Mouse (Mus musculus) spleen, postnatal 4 days (tissue): ENCODE data around the gene Il12rb1.
A peak's percentile ranks its signal among the peaks of the same experiment; 100 is the strongest.
"Not testable (repeated sequence)": the region's sequence is repeated elsewhere in the genome, so short reads cannot be mapped to it uniquely, and the experiment has no call there.

ENCODE experiments used
- DNase-seq, 2 experiments: peaks; one replicate each; pipeline ENCODE4 v3.0.0; 2022; ENCODE audit warnings: low spot score in 2 of 2

Gene Il12rb1

DNA sequence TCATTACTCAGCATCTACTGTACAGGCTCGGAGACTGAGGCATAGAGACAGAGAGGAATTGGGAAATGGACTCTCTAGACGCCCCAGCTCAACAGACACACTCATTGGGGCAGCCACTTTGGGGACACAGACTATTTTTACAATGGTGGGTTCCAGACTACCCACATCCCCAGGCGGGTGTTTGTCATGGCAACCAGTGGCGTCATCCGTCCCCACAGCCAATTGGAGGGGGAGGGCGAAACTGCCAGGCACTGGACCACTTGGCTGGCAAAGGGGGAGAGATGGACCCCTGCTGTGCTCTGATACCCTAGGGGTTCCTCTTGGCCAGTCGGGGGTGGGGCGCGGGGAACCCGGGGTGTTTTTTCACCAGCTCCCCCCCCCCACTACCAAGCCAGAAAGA lies 7.6 kb upstream of the Il12rb1 start:
- DNase-seq, result no peak

DNA sequence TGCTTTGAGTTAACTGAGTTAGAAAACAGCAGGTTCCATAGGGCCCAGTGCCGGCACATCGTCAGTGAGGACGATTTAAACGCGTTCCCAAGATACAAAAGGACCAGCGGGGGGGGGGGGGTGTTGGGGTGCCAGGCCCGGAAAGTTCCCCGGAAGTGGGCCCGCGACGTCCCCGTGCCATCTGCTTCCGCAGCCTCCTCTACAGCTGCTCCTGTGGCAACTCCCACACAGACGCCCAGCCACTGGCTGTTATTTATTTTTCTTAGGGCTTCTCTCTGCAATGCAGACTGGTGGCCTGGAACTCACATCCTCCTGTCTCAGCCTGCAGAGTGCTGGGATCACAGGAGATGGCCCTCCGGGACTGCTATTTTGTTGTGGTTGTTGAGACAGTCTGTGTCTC lies 7.1 kb upstream of the Il12rb1 start:
- no peak for DNase-seq

DNA sequence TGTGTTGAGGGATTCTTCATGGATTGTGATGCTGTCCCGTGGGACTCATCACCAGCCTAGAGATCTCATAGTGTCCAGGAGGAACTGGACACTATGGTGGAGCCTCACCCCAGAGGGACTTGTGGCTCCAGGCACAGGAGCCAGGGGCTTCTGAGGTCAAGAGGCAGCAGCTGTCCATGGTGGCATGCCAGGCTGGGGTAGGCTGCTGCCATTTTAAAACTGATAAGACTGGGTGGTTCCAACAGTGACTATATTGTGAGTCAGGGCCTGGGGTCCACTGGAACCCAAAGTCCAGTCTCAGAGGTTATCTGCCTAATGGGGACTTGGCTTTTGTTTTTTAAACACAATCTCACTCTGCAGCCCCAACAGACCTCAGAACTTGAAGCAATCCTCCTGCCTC lies 6.4 kb upstream of the Il12rb1 start:
- no peak for DNase-seq

DNA sequence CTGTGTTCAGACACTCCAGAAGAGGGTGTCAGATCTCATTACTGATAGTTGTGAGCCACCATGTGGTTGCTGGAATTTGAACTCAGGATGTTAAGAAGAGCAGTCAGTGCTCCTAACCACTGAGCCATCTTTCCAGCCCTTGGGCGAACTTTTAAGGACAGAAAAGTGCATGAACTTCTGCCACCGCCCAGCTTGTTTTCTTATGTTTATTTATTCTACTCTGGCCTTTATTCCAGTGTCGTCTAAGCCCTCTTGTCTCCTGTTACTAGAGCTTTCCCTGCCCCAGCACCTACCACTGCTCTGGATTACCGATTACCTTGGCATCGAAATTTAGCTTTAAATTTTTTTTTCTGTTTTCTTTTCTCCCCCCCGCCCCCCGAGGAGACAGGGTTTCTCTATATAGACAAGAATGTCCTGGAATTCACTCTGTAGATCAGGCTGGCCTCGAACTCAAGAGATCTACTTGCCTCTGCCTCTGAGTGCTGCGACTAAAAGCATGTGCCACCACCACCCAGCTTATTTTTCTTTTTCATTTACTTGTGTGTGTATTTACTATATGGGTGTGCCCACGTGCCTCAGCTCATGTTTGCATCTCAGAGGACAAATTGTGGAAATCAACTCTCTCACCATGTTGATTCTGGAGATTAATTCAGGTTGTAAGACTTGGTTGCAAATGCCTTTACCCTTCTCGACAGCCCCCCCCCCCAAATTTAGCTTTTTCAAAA lies 5.3 kb upstream of the Il12rb1 start:
- DNase-seq, result no peak

DNA sequence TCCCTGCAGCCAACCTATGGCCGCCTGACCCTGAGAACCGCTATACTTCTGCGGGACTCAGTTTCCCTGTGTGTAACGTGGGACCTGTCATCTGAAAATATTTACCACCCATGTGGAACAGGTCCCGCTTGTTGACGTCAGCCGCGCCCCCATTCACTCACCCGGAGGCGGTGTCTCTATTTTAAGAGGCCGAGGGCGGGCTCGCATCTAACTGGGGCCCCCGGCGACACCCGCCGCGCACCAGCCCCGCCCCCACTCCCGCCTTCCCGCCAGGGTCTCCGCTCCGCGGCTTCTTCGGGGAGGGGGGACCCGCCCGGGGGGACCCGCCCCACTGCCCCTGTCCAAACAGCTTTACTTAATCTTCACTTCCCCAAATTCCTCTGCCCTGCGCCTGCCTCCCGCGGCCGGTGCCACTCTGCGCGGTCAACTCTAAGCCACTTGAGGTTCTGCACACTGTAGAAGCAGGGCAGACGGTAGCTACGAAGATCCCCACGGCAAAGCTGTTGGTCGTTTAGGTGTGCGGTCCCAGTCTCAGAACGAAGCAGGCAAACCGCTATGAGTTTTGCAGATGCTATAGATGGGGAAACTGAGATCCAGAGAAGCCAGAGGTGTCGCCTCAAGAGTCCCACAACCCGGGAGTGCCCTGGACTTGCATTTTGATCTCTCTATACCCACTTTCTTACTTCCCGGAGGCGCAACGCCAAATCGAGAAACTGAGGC lies 4.3 kb upstream of the Il12rb1 start:
- peak; percentile 81 to 88 for DNase-seq

DNA sequence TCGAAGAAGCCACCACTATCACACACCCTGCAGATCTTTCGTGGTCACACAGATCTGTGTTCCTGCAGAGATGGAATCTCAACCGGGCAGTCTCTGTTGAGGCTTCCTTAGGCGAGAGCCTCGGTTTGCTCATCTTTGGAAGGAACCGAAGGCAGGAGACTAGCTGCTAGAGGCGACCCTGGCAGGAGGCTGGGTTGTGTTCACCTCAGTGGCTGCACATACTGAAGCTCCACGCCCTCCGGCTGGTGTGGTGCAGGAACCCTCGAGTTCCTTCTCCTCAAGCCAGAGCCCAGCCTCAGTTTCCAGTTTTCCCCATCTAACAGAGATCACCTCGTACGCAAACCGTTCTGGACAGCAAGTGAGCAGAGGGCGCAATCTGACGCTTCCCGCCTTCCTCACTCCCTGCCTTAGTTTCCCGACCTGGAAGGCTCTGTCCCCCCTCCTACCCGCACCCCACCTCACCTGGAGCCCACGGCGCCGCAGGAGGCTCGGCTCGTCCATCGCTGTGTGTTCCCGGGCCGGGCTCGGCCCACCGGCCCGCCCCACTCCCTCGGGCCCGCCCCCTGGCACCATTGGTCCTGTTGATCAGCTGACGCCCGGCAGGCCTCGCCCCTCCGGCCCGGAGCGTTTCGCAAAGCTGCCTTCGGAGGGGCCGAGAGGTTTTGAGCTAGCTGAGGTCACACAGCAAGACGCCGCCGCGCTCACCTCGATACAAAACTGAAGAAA lies 3.6 kb upstream of the Il12rb1 start, which contains the start of gene Mast3:
Gene Mast3 (minus strand): TSS at position 574 of the 726 bp plus-strand sequence.
- peak; percentile 86 to 93 for DNase-seq

DNA sequence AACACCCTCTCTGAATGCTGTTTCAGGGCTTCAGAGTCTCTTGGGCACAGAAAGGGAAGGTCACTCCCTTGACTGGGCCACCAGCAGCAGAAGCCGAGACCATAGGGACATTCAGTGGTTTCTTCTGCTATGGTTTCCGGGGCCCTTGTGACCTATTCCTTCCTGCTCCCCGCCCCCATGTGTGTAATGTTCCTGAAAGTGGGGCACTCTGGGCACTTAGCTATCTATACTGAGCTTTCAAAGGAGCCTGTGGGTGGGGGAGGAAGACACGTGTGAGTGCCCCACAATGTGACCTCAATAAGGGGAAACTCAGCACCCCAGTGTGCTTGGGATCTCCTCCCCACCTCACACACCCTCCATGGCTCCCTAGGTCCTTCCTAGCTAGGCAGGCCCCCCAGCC lies 1.7 kb upstream of the Il12rb1 start:
- DNase-seq, result peak in 1 of 2 experiments; percentile 67

DNA sequence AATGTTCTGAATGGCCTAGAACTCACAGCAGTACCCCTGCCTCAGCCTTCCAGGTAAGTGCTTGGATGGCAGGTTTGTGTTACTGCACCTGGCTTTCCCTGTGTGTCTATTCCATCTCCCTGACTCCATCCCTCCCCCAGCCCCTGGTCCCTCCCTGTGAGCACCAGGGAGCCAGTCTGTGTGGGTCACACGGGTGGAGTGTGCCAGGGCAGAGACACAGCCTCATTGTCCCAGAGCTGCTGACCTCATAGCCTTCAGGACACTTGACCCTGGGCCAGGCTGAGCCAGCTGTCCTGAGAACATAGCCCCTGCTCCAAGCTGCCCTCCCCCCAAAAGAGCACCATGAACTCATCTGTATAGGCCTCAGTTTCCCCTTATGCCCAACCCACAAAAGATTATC lies 945 bp upstream of the Il12rb1 start:
- no peak for DNase-seq

DNA sequence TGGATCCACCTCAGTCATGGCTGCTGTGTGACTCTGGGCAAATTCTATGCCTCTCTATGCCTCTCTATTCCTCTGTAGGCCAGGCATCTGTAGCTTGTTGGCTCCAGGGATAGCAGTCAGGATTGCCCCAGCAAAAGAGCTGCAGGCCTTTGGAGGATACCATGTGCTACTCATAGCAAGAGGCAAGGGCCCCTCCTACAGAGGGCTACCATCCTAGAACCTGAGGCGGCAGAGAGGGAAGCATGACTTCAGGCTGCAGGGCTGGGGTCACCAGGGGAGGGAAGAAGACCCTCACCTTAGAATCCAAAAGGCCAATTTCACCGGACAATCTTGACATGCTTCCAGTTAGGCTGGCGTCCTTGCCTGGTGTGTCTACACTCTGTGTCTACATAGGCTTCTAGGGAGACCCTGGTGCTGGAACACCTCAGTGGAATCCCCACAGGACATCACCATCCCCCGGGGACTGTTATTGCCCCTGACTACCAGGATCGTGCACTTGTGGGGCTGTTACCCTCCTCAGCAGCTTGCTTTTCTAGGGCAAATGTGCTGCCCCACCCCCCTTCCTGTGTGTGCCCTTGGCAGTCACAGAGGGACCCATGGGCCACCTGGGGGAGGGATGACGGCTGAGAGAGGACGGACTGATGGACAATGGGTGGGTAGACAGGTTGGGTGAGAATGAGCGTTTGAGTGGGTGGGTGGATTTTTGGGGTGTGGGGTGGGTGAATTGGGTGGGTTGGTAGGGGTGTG lies 879 bp downstream of the Il12rb1 start:
- no peak for DNase-seq

DNA sequence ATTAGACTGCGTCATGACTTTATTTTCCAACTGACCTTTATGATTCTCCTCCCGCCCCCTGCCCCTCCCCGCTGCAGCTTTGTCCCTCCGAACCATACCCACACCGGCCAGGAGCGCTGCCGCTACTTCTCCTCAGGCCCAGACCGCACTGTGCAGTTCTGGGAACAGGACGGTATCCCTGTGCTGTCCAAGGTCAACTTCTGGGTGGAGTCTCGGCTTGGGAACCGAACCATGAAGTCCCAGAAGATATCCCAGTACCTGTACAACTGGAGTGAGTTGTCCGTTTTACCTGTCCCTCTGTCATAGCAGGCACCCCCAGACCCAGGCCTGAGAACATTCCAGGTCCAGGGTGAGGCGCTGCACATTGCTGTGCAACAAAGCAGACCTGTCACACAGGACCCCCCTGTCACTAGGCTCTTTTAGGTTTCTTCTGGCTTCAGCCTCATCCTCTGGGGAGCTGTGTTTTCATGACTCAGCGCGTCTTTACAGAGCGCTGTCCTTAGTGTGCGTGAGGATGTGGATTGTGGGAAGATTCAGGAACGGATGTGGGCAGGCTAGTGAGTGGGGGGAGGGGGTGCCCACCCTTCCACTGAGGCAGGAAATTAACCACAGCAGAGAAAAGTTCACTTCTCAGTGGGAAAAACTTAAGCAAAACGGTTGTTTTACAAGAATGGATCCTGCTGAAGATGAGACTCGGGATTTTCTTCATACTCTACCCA lies 2.9 kb downstream of the Il12rb1 start:
- no peak for DNase-seq

DNA sequence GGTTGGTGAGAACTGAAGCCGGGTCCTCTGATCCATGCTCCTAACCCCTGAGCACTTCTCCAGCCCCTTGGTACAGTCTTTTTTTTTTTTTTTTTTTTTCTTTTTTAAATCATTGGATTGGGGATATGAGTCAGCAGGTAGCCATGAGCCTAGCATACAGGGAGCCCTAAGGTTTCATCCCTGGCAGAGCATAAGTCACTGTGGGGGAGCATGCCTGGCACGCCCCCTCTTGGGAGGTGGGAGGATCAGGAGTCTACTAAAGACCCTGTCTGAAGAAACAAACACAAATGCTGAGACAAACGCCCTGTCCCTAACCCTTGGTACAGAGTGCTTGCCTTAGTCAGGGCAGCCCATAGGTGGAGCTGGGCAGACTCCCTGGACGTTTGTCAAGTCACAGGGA lies 3.8 kb downstream of the Il12rb1 start:
- DNase-seq, result no peak

DNA sequence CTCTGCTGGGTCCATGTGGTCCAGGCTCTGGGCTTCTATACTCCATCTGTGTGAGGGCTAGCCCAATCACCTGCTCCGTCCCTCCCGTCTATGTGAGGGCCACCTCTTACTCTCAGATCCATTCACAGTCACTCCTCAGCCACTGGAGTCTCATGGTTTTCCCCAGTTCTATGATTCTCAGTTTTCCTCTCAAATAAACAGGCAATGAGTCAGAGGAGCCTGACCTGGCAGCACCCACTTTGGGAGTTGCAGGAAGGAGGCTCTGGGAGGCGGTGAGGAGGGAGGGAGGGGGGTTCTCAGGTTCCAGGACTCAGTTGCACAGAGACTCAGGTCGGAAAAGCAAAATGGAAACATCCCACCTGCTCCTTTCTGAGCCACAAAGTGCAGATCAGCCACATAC lies 4.6 kb downstream of the Il12rb1 start:
- no peak for DNase-seq

DNA sequence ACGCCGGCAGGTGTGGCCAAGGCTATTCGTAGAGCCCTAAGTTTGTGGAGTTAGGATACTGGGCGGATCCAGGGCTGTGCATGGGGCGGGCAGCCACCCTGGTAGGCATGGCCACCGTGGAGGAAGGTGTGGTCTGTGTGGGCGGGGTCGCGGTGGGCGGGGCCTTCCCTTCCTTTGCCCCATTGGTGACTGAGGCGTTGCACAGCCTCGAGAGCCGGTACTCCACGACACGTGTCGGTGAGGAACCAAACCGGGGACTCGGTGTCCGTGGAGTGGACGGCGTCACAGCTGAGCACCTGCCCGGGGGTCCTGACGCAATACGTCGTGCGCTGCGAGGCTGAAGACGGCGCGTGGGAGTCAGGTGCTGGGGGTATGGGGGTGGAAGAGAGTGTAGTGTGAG lies 8.4 kb downstream of the Il12rb1 start:
- DNase-seq, result peak; percentile 75 to 85

DNA sequence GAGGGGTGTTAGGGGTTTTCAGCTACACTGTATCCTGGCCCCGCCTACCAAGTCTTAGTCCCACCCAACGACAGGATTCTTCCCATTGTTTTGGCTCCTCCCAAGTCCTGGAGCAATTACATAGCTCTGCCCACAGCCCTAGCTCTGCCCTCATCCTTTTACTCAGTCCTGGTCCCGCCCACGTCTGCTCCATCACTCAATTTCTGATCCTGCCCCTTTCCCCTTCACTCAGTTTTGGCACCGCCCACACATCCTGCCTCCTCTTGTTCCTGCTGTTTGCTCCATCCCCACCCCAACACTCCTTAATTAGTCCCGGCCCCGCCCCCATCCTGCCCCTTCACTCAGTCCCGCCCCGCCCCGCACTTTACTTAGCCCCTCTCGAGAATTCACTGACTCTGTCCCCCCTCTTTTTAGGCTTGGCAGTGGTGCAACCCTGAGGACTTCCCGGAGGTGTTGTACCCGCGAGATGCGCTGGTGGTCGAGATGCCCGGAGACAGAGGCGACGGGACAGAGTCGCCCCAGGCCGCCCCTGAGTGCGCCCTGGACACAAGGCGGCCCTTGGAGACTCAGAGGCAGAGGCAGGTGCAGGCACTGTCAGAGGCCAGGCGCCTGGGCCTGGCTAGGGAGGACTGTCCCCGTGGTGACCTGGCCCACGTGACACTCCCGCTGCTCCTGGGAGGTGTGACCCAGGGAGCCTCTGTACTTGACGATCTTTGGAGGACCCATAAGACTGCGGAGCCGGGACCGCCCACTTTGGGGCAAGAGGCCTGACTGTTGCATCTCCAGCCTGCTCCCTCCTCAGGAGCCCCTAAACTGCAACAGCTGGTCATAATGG lies 12.1 kb downstream of the Il12rb1 start:
- no peak for DNase-seq

DNA sequence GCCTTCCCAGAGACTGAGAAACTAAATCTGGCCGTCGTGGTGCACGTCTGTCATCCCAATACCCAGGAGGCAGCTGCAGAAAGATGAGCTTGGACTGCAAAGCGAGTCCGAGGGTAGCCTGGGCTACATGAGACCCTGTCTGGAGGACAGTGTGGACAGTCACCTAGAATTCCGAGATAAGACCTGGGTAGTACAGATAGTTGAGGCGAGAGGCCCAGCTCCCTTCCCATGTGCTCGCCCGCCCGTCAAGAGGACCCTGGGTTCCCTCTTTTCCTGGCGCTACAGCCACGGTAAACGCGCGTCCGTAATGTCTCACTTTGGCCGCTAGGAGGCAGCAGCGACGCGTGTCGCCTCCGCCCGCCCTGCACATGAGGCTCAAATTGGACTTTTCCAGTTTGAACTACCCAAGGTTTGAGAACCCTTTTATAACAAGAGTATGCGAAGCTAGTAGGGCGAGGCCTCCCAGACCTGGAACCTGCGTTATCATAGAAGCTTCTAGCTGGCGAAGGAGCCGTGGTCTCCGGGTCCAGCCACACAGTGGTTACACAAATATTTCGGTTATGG lies 13.2 kb downstream of the Il12rb1 start:
- DNase-seq, result peak; percentile 72 to 91

DNA sequence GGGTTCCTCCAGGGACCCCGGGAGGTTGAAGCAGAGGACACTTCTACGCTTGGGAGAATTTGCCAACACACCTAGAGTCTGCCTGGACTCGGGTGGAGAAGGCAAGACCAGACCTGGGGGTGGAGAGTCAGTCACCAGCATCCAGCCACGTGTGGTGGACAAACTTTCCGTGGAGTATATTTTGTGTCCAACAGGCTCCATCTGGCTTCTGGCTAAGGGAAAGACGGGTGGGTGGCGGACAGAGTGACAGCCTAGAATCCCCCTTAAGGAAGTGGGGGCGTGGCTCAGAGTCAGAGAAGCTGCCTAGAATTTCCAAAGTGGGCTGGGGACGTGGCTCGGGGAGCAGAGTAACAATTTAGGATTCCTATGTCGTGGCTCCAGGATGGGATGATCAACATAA lies 13.7 kb downstream of the Il12rb1 start:
- DNase-seq, result no peak

DNA sequence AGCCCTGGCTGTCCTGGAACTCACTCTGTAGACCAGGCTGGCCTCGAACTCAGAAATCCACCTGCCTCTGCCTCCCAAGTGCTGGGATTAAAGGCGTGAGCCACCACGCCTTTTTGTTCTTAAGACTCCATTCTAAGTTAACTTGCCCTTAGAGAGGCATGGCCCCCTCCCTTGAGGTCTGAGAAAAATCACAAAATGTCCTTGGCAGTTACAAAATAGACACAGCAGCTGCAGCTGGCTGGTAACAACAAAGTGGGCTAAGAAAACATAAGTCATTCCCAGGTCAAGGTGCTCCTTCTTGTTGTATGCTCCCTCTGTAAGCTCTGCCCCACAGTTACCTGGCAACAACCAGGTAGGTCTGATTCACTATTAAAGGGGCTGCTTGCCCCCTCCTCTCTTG lies 14.3 kb downstream of the Il12rb1 start:
- not testable (repeated sequence) for DNase-seq

DNA sequence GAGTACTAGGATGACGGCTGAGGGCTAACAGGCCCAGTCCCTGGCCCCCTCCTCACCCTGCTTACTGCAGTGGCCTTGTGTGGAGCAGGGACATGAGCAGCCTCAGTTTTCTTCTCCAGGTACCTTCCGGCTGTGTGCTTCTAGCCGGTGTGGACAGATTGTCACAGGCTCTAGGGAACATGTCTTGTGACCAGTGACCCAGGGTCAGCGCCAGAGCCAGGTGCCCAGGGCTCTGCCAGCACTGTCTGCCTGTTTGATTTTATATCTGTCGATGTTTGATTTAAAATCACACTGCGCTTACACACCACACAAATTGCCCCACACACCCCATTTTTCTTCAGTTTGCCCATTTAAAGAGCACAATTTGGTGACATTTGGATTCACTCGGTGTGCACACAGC lies 15.6 kb downstream of the Il12rb1 start:
- no peak for DNase-seq

DNA sequence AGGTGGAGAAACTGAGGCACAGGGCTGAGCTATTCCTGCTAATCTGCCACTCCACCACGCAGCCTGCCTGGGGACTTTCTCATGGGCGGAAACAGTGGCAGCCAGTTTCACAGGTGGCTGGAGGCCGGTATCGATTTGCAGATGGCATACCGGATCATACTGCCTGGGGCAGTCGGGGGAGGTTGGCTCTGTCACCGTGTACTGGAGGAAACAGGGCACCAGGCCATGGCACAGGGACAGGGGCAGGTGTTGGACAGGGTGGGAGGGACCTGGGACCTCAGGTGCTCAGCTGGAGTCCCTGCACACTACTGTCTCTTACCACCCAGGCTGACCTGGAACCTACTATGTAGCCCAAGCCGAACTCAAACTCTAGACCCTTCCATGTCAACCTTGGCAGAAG lies 17.6 kb downstream of the Il12rb1 start:
- DNase-seq, result no peak

DNA sequence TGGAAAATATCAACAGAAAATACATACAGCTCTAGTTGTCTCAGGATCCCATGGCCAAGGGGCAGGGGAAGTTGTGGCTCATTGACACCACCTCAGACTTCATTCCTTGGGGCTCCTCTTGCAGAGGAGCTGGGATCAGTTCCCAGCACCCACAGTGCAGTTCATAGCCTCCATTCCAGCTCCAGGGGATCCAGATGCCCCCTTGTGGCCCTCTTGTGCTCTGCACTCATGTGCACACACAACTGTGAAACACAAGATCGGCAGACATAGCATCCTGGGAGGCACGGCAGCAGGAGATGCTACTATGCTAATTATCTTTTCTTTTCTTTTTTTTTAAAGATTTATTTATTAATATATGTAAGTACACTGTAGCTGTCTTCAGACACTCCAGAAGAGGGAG lies 18.8 kb downstream of the Il12rb1 start:
- no peak for DNase-seq
